Mouse (Mus musculus): ENCODE results near the gene Gabrq.
A peak's percentile ranks its signal among the peaks of the same experiment; 100 is the strongest.

Gene Gabrq

GRCm38 (mm10) chrX:72824776-72825588 lies at the start of gene Gabrq:
Gabrq (plus strand) TSS chrX:72825178.
- peak; percentile 1 to 22 for DNase-seq

GRCm38 (mm10) chrX:72788773-72789557 lies 36.0 kb upstream of the Gabrq start:
- no peak for DNase-seq

- DNase-seq, result no peak
Measured at GRCm38 (mm10) chrX:72789558-72789871, 35.5 kb upstream of the Gabrq start.

DNA sequence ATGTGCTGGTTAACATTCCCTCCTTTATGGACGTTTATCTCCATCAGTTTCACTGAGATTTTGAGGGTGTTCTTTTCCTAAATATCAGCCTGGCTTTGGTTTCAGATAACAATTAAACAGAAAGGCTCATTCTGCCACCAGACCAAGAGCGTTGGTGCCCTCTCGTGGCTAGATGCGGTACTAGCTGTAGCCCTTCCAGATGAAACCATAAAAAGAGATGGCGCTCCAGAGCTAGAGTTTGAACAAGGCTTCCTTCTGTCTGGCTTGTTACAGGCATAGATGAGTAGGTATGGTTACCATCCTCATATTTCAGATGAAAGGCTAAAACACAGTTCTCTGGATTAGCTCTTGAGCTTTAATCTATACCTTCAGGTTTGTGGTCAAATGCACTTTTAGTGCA lies 5.4 kb upstream of the Gabrq start:
- peak; percentile 36 to 39 for DNase-seq

GRCm38 (mm10) chrX:72823310-72823709 lies 1.7 kb upstream of the Gabrq start:
- no peak for DNase-seq

GRCm38 (mm10) chrX:72825589-72825905 lies 569 bp downstream of the Gabrq start:
- no peak for DNase-seq

All from thymus, postnatal 36 days (tissue).